Mouse (Mus musculus): ENCODE data around the gene Tmem231. TPM values are rescaled to one million over a fixed set of nuclear protein-coding genes. Genes with fewer than 3 reads are reported as not detected.

Tmem231 gene
- polyA plus RNA-seq, 1 experiment from 2014 or later: 21.9 TPM

- Histone ChIP-seq H3K4me1 (ENCODE audit: control insufficient read depth, insufficient read depth, low read length) (no peaks in the 10 kb centered on the region), H3K36me3 (ENCODE audit: control insufficient read depth, insufficient read depth, low read length) (peaks cover 9% of the 10 kb centered on the region; the same call in 1 of the 2 replicates), H3K27me3 (ENCODE audit: control insufficient read depth, insufficient read depth, low read length) (no peaks in the 10 kb centered on the region), H3K4me2 (no peak overlapping the region), H3K9ac (ENCODE audit: low read length) (no peak overlapping the region), H3K27ac (ENCODE audit: low read depth, low read length) (no peak overlapping the region), H3K4me3 (ENCODE audit: low read depth, low read length) (no peak overlapping the region), H3K9me3 (ENCODE audit: control insufficient read depth, low read length) (no peaks in the 10 kb centered on the region)
- WGBS: 92% methylated on average over 4 of the region's 4 CpGs
- DNase-seq (ENCODE audit: low spot score, missing footprints) (no peak), ATAC-seq (ENCODE audit: low FRiP score) (no peak)
These were observed 21.3 kb upstream of the Tmem231 start for GRCm38 (mm10) chr8:111954844-111955594.

GRCm38 (mm10) chr8:111951936-111952335 is 18.3 kb upstream of the Tmem231 start:
- H3K9ac ChIP-seq (ENCODE audit: low read length): no peak overlapping the region
- no peaks in the 10 kb centered on the region for H3K27me3 ChIP-seq (ENCODE audit: control insufficient read depth, insufficient read depth, low read length)
- H3K27ac ChIP-seq (ENCODE audit: low read depth, low read length): no peak overlapping the region
- no peak overlapping the region for H3K4me3 ChIP-seq (ENCODE audit: low read depth, low read length)
- DNase-seq (ENCODE audit: low spot score, missing footprints) (no peak), ATAC-seq (ENCODE audit: low FRiP score) (no peak)
- no peaks in the 10 kb centered on the region for H3K9me3 ChIP-seq (ENCODE audit: control insufficient read depth, low read length)
- no peak overlapping the region for H3K4me2 ChIP-seq
- no peaks in the 10 kb centered on the region for H3K4me1 ChIP-seq (ENCODE audit: control insufficient read depth, insufficient read depth, low read length)
- H3K36me3 ChIP-seq (ENCODE audit: control insufficient read depth, insufficient read depth, low read length): peaks cover 7% of the 10 kb centered on the region; the same call in 1 of the 2 replicates
- WGBS: 95% methylated on average over 5 of the region's 5 CpGs

- no peak for ATAC-seq (ENCODE audit: low FRiP score)
- H3K27me3 ChIP-seq (ENCODE audit: control insufficient read depth, insufficient read depth, low read length): no peaks in the 10 kb centered on the region
- no peak for DNase-seq (ENCODE audit: low spot score, missing footprints)
- H3K27ac ChIP-seq (ENCODE audit: low read depth, low read length): no peak overlapping the region
- no peaks in the 10 kb centered on the region for H3K4me1 ChIP-seq (ENCODE audit: control insufficient read depth, insufficient read depth, low read length)
- 94% methylated on average over 7 of the region's 7 CpGs for WGBS
- no peak overlapping the region for H3K9ac ChIP-seq (ENCODE audit: low read length)
- peaks cover 5% of the 10 kb centered on the region; the same call in 1 of the 2 replicates for H3K36me3 ChIP-seq (ENCODE audit: control insufficient read depth, insufficient read depth, low read length)
- H3K9me3 ChIP-seq (ENCODE audit: control insufficient read depth, low read length): no peaks in the 10 kb centered on the region
- no peak overlapping the region for H3K4me3 ChIP-seq (ENCODE audit: low read depth, low read length)
- H3K4me2 ChIP-seq: no peak overlapping the region
These were observed 17.6 kb upstream of the Tmem231 start for GRCm38 (mm10) chr8:111951317-111951716.

- no peak for ATAC-seq (ENCODE audit: low FRiP score)
- 92% methylated on average over 3 of the region's 3 CpGs for WGBS
These were observed 17.2 kb upstream of the Tmem231 start for GRCm38 (mm10) chr8:111950846-111951245.

GRCm38 (mm10) chr8:111947954-111948353 is 14.3 kb upstream of the Tmem231 start:
- Histone ChIP-seq H3K9ac (ENCODE audit: low read length) (no peak overlapping the region), H3K4me2 (no peak overlapping the region), H3K36me3 (ENCODE audit: control insufficient read depth, insufficient read depth, low read length) (peaks cover 10% of the 10 kb centered on the region), H3K27ac (ENCODE audit: low read depth, low read length) (no peak overlapping the region), H3K9me3 (ENCODE audit: control insufficient read depth, low read length) (no peaks in the 10 kb centered on the region), H3K4me1 (ENCODE audit: control insufficient read depth, insufficient read depth, low read length) (no peaks in the 10 kb centered on the region), H3K27me3 (ENCODE audit: control insufficient read depth, insufficient read depth, low read length) (no peaks in the 10 kb centered on the region), H3K4me3 (ENCODE audit: low read depth, low read length) (no peak overlapping the region)
- DNase-seq (ENCODE audit: low spot score, missing footprints) (no peak), ATAC-seq (ENCODE audit: low FRiP score) (no peak)
- 93% methylated on average over 8 of the region's 8 CpGs for WGBS

More at GRCm38 (mm10) chr8:111950846-111951245, 17.2 kb upstream of the Tmem231 start:
- Histone ChIP-seq H3K4me3 (ENCODE audit: low read depth, low read length) (no peak overlapping the region), H3K27me3 (ENCODE audit: control insufficient read depth, insufficient read depth, low read length) (no peaks in the 10 kb centered on the region), H3K4me2 (no peak overlapping the region), H3K9me3 (ENCODE audit: control insufficient read depth, low read length) (no peaks in the 10 kb centered on the region), H3K9ac (ENCODE audit: low read length) (no peak overlapping the region), H3K4me1 (ENCODE audit: control insufficient read depth, insufficient read depth, low read length) (no peaks in the 10 kb centered on the region), H3K27ac (ENCODE audit: low read depth, low read length) (no peak overlapping the region), H3K36me3 (ENCODE audit: control insufficient read depth, insufficient read depth, low read length) (peaks cover 5% of the 10 kb centered on the region; the same call in 1 of the 2 replicates)
- DNase-seq (ENCODE audit: low spot score, missing footprints): no peak

- Histone ChIP-seq H3K27me3 (ENCODE audit: control insufficient read depth, insufficient read depth, low read length) (no peaks in the 10 kb centered on the region), H3K9ac (ENCODE audit: low read length) (no peak overlapping the region), H3K4me1 (ENCODE audit: control insufficient read depth, insufficient read depth, low read length) (no peaks in the 10 kb centered on the region; the same call in 1 of the 2 replicates), H3K36me3 (ENCODE audit: control insufficient read depth, insufficient read depth, low read length) (peaks cover 10% of the 10 kb centered on the region), H3K27ac (ENCODE audit: low read depth, low read length) (no peak overlapping the region), H3K9me3 (ENCODE audit: control insufficient read depth, low read length) (no peaks in the 10 kb centered on the region), H3K4me3 (ENCODE audit: low read depth, low read length) (no peak overlapping the region), H3K4me2 (no peak overlapping the region)
- no peak for DNase-seq (ENCODE audit: low spot score, missing footprints)
- ATAC-seq (ENCODE audit: low FRiP score): no peak
- WGBS: 92% methylated on average over 2 of the region's 2 CpGs
These were observed 13.5 kb upstream of the Tmem231 start for GRCm38 (mm10) chr8:111947144-111947543.

- H3K27me3 ChIP-seq (ENCODE audit: control insufficient read depth, insufficient read depth, low read length): no peaks in the 10 kb centered on the region
- H3K9me3 ChIP-seq (ENCODE audit: control insufficient read depth, low read length): no peaks in the 10 kb centered on the region
- ATAC-seq (ENCODE audit: low FRiP score) (no peak), DNase-seq (ENCODE audit: low spot score, missing footprints) (no peak)
- H3K4me1 ChIP-seq (ENCODE audit: control insufficient read depth, insufficient read depth, low read length): peaks cover 13% of the 10 kb centered on the region
- no peak overlapping the region for H3K9ac ChIP-seq (ENCODE audit: low read length)
- peaks cover 8% of the 10 kb centered on the region for H3K36me3 ChIP-seq (ENCODE audit: control insufficient read depth, insufficient read depth, low read length)
- WGBS: 91% methylated on average over 2 of the region's 2 CpGs
- no peak overlapping the region for H3K4me3 ChIP-seq (ENCODE audit: low read depth, low read length)
- no peak overlapping the region for H3K27ac ChIP-seq (ENCODE audit: low read depth, low read length)
- H3K4me2 ChIP-seq: no peak overlapping the region
These were observed 9.9 kb upstream of the Tmem231 start for GRCm38 (mm10) chr8:111943544-111943943.

GRCm38 (mm10) chr8:111941101-111941454 is 7.4 kb upstream of the Tmem231 start:
- Histone ChIP-seq H3K27ac (ENCODE audit: low read depth, low read length) (no peak overlapping the region), H3K9me3 (ENCODE audit: control insufficient read depth, low read length) (no peaks in the 10 kb centered on the region), H3K4me3 (ENCODE audit: low read depth, low read length) (peak overlapping the region; percentile 96), H3K27me3 (ENCODE audit: control insufficient read depth, insufficient read depth, low read length) (no peaks in the 10 kb centered on the region), H3K4me2 (peak overlapping the region; percentile 95), H3K4me1 (ENCODE audit: control insufficient read depth, insufficient read depth, low read length) (peaks cover 13% of the 10 kb centered on the region), H3K36me3 (ENCODE audit: control insufficient read depth, insufficient read depth, low read length) (peaks cover 8% of the 10 kb centered on the region), H3K9ac (ENCODE audit: low read length) (peak overlapping the region; percentile 88)
- WGBS: under 1% methylated on average over 22 of the region's 23 CpGs
- peak; percentile 22 for ATAC-seq (ENCODE audit: low FRiP score)
- DNase-seq (ENCODE audit: low spot score, missing footprints): peak; percentile 85

GRCm38 (mm10) chr8:111940171-111941100 is 6.8 kb upstream of the Tmem231 start, which contains the start of gene Gabarapl2:
Gene Gabarapl2 (plus strand): TSS chr8:111940703.
- WGBS: under 1% methylated on average over 64 of the region's 65 CpGs
- Histone ChIP-seq H3K9me3 (ENCODE audit: control insufficient read depth, low read length) (no peaks in the 10 kb centered on the region), H3K4me2 (peak within 1 kb of the TSS; percentile 95), H3K36me3 (ENCODE audit: control insufficient read depth, insufficient read depth, low read length) (peaks cover 7% of the 10 kb centered on the region), H3K27me3 (ENCODE audit: control insufficient read depth, insufficient read depth, low read length) (no peaks in the 10 kb centered on the region), H3K4me1 (ENCODE audit: control insufficient read depth, insufficient read depth, low read length) (peaks cover 13% of the 10 kb centered on the region), H3K4me3 (ENCODE audit: low read depth, low read length) (peak within 1 kb of the TSS; percentile 96), H3K9ac (ENCODE audit: low read length) (peak within 1 kb of the TSS; percentile 88), H3K27ac (ENCODE audit: low read depth, low read length) (no peak within 1 kb of the TSS)
- DNase-seq (ENCODE audit: low spot score, missing footprints): peak; percentile 100
- ATAC-seq (ENCODE audit: low FRiP score): peak; percentile 99
